Mouse (Mus musculus) gastrocnemius, adult 18-20 months (tissue): ENCODE data around the gene Fam240b. TPM values are rescaled to one million over a fixed set of nuclear protein-coding genes. Genes with fewer than 3 reads are reported as not detected.
"Not testable (repeated sequence)": the region's sequence is repeated elsewhere in the genome, so short reads cannot be mapped to it uniquely, and the experiment has no call there.

Experiments used
- DNase-seq: peaks from one replicate; pipeline ENCODE4 v3.0.0; 2021; ENCODE audit warnings: low spot score
- long read RNA-seq, 2 experiments: library from polyadenylated mRNA; stranded (forward); transcript quantifications; one replicate each; pipeline ENCODE4 v2.0.0; 2021
- total RNA-seq, 2 experiments: library from RNA; stranded (reverse); gene quantifications; 2 replicates each; pipeline ENCODE4 v1.2.3; 2021

Fam240b gene
- under 1 TPM; 0.62 to 0.71 TPM for total RNA-seq
- long read RNA-seq, experiment 1, result 0 reads
- long read RNA-seq, experiment 2, result 0 reads

GRCm38 (mm10) chr13:64497692-64498091 lies at the start of gene Fam240b:
Fam240b (minus strand) TSS chr13:64497792.
- DNase-seq, result no peak

GRCm38 (mm10) chr13:64530139-64530538 lies 32.5 kb upstream of the Fam240b start:
- DNase-seq, result no peak

GRCm38 (mm10) chr13:64526515-64527285 lies 29.1 kb upstream of the Fam240b start:
- DNase-seq, result no peak

- DNase-seq, result no peak
Observed at GRCm38 (mm10) chr13:64514247-64514646, 16.7 kb upstream of the Fam240b start.

GRCm38 (mm10) chr13:64511616-64512015 lies 14.0 kb upstream of the Fam240b start:
- DNase-seq, result no peak

- no peak for DNase-seq
Observed at GRCm38 (mm10) chr13:64507361-64507760, 9.8 kb upstream of the Fam240b start.

- no peak for DNase-seq
Observed at GRCm38 (mm10) chr13:64502833-64503232, 5.2 kb upstream of the Fam240b start.

GRCm38 (mm10) chr13:64493586-64493985 lies 4.0 kb downstream of the Fam240b start:
- no peak for DNase-seq

- DNase-seq, result no peak
Observed at GRCm38 (mm10) chr13:64489886-64490285, 7.7 kb downstream of the Fam240b start.

GRCm38 (mm10) chr13:64479960-64480359 lies 17.6 kb downstream of the Fam240b start:
- DNase-seq, result no peak

- DNase-seq, result no peak
Observed at GRCm38 (mm10) chr13:64477968-64478367, 19.6 kb downstream of the Fam240b start.

- no peak for DNase-seq
Observed at GRCm38 (mm10) chr13:64467886-64468285, 29.7 kb downstream of the Fam240b start.

- no peak for DNase-seq
Observed at GRCm38 (mm10) chr13:64465166-64465565, 32.4 kb downstream of the Fam240b start.

GRCm38 (mm10) chr13:64462581-64462980 lies 35.0 kb downstream of the Fam240b start:
- no peak for DNase-seq

GRCm38 (mm10) chr13:64458181-64458580 lies 39.4 kb downstream of the Fam240b start:
- DNase-seq, result no peak

- DNase-seq, result not testable (repeated sequence)
Observed at GRCm38 (mm10) chr13:64457225-64457978, 40.2 kb downstream of the Fam240b start.

GRCm38 (mm10) chr13:64450001-64450794 lies 47.4 kb downstream of the Fam240b start:
- no peak for DNase-seq

GRCm38 (mm10) chr13:64448729-64449128 lies 48.9 kb downstream of the Fam240b start:
- no peak for DNase-seq

- no peak for DNase-seq
Observed at GRCm38 (mm10) chr13:64447947-64448346, 49.6 kb downstream of the Fam240b start.

- no peak for DNase-seq
Observed at GRCm38 (mm10) chr13:64445254-64445920, 52.2 kb downstream of the Fam240b start.

GRCm38 (mm10) chr13:64443263-64443894 lies 54.2 kb downstream of the Fam240b start:
- no peak for DNase-seq
